Mouse (Mus musculus) limb, embryonic 13.5 days (tissue): Measurements from ENCODE around the gene Ubxn11. TPM values are rescaled to one million over a fixed set of nuclear protein-coding genes. Genes with fewer than 3 reads are reported as not detected.

ENCODE experiments used
- ATAC-seq: fragments of 200-750 bp; cut with Nextera tagmentation; 2 replicates; pipeline ENCODE4 v1.8.0; 2017; ENCODE audit warnings: low read depth, moderate number of reproducible peaks, moderate TSS enrichment; ENCODE audit not compliant: low FRiP score
- H3K27ac ChIP-seq: fragments of 300-500 bp; sonication (generic); 2 replicates; pipeline ENCODE4 v1.5.1; 2015; ENCODE audit warnings: inconsistent platforms, mild to moderate bottlenecking, moderate library complexity
- H3K27me3 ChIP-seq: fragments of 300-500 bp; sonication (generic); 2 replicates; pipeline ENCODE4 v1.6.1; 2015; ENCODE audit warnings: mild to moderate bottlenecking, inconsistent platforms
- H3K36me3 ChIP-seq: fragments of 300-500 bp; sonication (generic); 2 replicates; pipeline ENCODE4 v1.6.1; 2015; ENCODE audit warnings: inconsistent platforms, mild to moderate bottlenecking, moderate library complexity
- H3K4me1 ChIP-seq: fragments of 300-500 bp; sonication (generic); 2 replicates; pipeline ENCODE4 v1.6.1; 2015; ENCODE audit warnings: inconsistent platforms
- H3K4me2 ChIP-seq: fragments of 300-500 bp; sonication (generic); replicated peaks from 2 replicates; pipeline ENCODE4 v1.6.1; 2015; ENCODE audit warnings: inconsistent platforms, mild to moderate bottlenecking, moderate library complexity
- H3K4me3 ChIP-seq: fragments of 300-500 bp; sonication (generic); 2 replicates; pipeline ENCODE4 v1.5.1; 2015; ENCODE audit warnings: moderate library complexity, mild to moderate bottlenecking, inconsistent platforms
- H3K9ac ChIP-seq: fragments of 300-500 bp; sonication (generic); 2 replicates; pipeline ENCODE4 v1.6.1; 2015; ENCODE audit warnings: mild to moderate bottlenecking, inconsistent platforms
- H3K9me3 ChIP-seq: fragments of 300-500 bp; sonication (generic); 2 replicates; pipeline ENCODE4 v1.6.1; 2016; ENCODE audit warnings: inconsistent platforms
- WGBS: fragments of 180-500 bp; shearing (Covaris S2); methylation state at CpG from one replicate; pipeline ENCODE4 v1.1.7; 2015; 5-methylcytosine and 5-hydroxymethylcytosine counted together
- polyA plus RNA-seq: library from polyadenylated mRNA; unstranded; fragments of >200 nt; fragmentation: Nextera tagmentation; extraction: Ambion mirVana; gene quantifications from 2 replicates; pipeline ENCODE4 v1.2.1, GENCODE M21; 2015

The Ubxn11 gene
- polyA plus RNA-seq, 1 experiment from 2014 or later = 14.3 TPM

DNA sequence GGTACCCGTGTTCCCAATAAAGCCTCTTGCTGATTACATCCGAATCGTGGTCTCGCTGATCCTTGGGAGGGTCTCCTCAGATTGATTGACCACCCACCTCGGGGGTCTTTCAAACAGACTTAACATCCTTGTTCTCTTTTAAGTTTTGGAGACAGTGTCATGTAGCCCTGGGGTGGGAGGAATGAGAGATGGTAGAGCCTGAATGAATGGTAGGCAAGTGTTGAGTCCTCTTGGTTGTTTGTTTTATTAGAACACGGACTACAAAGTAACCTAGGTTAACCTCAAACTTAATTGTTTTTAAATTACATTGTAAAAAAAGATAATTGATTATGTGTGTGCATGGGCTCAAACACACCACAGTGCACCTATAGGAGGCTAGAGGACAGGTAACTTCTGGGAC, 62.2 kb downstream of the Ubxn11 start:
- Histone ChIP-seq H3K9ac (no peak overlapping the region), H3K4me3 (no peak overlapping the region), H3K4me1 (no peaks in the 10 kb centered on the region), H3K36me3 (peaks cover 29% of the 10 kb centered on the region), H3K9me3 (no peaks in the 10 kb centered on the region), H3K27ac (no peak overlapping the region), H3K27me3 (no peaks in the 10 kb centered on the region), H3K4me2 (no peak overlapping the region)
- no peak for ATAC-seq
- WGBS = 91% methylated on average over 6 of the region's 6 CpGs

DNA sequence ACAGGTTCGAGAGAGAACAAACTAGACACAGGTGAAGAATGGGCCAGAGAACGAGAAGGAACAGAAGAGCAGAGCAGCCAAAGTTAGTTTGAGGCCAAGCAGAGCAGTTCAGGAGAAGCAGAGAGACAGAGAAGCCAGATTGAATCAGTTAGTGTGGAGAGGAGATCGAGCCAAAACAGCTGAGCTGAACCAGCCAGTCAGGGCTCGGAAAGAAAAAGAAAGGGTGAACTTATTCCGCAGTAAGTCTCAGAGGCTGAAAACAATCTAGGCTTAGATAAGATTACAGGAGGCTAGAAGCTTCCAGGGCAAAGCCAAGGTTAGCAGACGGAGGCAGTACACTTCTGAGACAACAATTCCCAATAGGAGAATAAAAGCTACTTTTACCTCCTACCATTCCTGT, 62.7 kb downstream of the Ubxn11 start:
- Histone ChIP-seq H3K4me3 (no peak overlapping the region), H3K4me1 (no peaks in the 10 kb centered on the region), H3K9ac (no peak overlapping the region), H3K36me3 (peaks cover 31% of the 10 kb centered on the region), H3K27ac (no peak overlapping the region), H3K9me3 (no peaks in the 10 kb centered on the region), H3K4me2 (no peak overlapping the region), H3K27me3 (no peaks in the 10 kb centered on the region)
- WGBS = 60% methylated on average over 6 of the region's 6 CpGs
- ATAC-seq = no peak

DNA sequence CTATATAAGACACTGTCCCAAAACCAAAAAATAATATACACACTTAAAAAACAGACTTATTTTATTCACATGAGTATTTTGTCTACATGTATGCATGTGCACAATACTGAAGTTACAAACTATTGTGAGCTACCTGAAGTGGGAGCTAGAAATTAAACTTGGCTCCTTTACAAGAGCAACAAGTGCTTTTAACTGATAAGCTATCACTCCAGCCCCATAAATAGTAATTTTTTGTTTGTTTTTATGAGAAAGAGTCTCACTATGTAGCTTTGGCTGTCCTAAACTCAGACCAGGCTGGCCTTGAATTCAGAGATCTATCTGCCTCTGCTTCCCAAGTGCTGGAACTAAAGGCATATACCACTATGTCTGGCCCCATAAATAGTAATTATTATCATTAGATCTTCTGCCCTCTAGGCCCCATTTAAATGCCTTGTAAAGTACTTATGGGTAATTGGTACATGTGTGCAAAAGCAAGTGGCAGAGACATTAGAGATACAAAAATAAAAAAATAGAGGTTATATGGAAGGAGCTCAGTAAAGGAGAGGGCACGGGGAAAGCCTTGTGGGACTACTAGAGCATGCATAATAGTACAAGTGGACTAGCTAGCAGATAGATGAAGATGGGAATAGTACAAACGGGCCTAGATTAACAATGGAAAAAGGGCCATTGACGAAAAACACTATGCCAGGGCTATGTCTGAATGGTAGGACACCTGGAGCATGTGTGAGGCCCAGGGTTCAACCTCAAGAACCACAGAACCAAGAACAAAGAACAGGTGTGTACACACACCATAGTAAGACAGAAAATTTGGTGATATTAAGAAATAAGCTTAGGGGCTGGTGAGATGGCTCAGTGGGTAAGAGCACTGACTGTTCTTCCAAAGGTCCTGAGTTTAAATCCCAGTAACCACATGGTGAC, 63.4 kb downstream of the Ubxn11 start:
- no peaks in the 10 kb centered on the region for H3K9me3 ChIP-seq
- no peaks in the 10 kb centered on the region for H3K4me1 ChIP-seq
- no peak overlapping the region for H3K4me2 ChIP-seq
- WGBS = 96% methylated on average over 3 of the region's 3 CpGs
- H3K4me3 ChIP-seq = no peak overlapping the region
- no peak for ATAC-seq
- H3K27ac ChIP-seq = no peak overlapping the region
- H3K9ac ChIP-seq = no peak overlapping the region
- H3K36me3 ChIP-seq = peaks cover 34% of the 10 kb centered on the region
- no peaks in the 10 kb centered on the region for H3K27me3 ChIP-seq

DNA sequence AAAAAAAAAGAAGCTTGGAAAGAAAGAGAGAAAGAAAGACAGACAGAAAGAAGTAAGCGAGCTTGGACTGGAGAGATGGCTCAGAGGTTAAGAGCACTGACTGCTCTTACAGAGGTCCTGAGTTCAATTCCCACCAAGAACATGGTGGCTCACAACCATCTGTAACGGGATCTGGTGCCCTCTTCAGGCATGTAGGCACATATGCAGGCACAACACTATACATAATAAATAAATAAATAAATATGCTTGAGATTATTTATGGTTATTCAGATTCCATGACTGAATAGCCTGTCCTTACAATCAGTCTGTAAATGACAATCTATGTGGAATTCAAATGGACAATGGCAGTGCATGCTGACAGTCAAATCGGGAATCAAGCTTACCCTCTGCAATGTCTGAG, 64.5 kb downstream of the Ubxn11 start:
- Histone ChIP-seq H3K36me3 (peaks cover 39% of the 10 kb centered on the region), H3K4me1 (no peaks in the 10 kb centered on the region), H3K9me3 (no peaks in the 10 kb centered on the region), H3K4me3 (no peak overlapping the region), H3K27me3 (no peaks in the 10 kb centered on the region), H3K27ac (no peak overlapping the region), H3K4me2 (no peak overlapping the region), H3K9ac (no peak overlapping the region)
- 95% methylated on average over 3 of the region's 3 CpGs for WGBS
- ATAC-seq = no peak

DNA sequence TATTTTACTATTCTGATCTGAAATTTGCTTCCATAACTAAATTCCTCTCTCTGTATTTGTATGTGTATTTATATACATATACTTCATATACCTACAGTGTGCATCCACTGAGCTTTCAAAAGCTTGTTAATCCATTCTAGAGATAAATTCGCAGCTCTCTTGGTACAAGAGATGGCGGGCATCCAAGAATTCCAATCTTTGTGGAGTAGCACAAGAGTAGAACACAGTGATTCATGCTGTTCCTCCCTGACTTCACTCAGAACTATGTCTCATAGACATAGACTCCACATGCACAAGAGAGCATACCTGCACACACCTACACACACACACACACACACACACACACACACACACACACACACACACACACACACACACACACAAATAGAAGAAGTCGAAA, 70.0 kb downstream of the Ubxn11 start:
- Histone ChIP-seq H3K4me3 (no peak overlapping the region), H3K9me3 (no peaks in the 10 kb centered on the region), H3K4me1 (no peaks in the 10 kb centered on the region), H3K9ac (no peak overlapping the region), H3K27ac (no peak overlapping the region), H3K4me2 (no peak overlapping the region), H3K36me3 (peaks cover 20% of the 10 kb centered on the region), H3K27me3 (no peaks in the 10 kb centered on the region)
- 85% methylated on average over 3 of the region's 3 CpGs for whole genome bisulfite sequencing
- ATAC-seq = no peak

Other genes with a start within 250 kb of the Ubxn11 start
- 38.4 and 42.2 TPM in 2 replicates for gene Rps6ka1, start 214.8 kb upstream of the Ubxn11 start, polyA plus RNA-seq
- 2,551 and 2,596 TPM in 2 replicates for gene Hmgn2, start 133.9 kb upstream of the Ubxn11 start, polyA plus RNA-seq
- 45.1 and 45.6 TPM in 2 replicates for gene Dhdds, start 101.7 kb upstream of the Ubxn11 start, polyA plus RNA-seq
- 0.14 and 0.38 TPM in 2 replicates for gene Lin28a, start 83.7 kb upstream of the Ubxn11 start, polyA plus RNA-seq
- gene Zfp683, start 48.7 kb upstream of the Ubxn11 start, polyA plus RNA-seq = not detected in 2 replicates
- 4.9 and 5.4 TPM in 2 replicates for gene Crybg2, start 41.8 kb upstream of the Ubxn11 start, polyA plus RNA-seq
- 10.6 and 11.4 TPM in 2 replicates for gene Cd52, start 7.5 kb upstream of the Ubxn11 start, polyA plus RNA-seq
- gene Sh3bgrl3, start 26.2 kb downstream of the Ubxn11 start, polyA plus RNA-seq = 420 and 444 TPM in 2 replicates
- 33.3 and 34.9 TPM in 2 replicates for gene Cep85, start 84.5 kb downstream of the Ubxn11 start, polyA plus RNA-seq
- gene Gm7534, start 100.4 kb downstream of the Ubxn11 start, polyA plus RNA-seq = not detected in 2 replicates
- gene Catsper4, start 124.8 kb downstream of the Ubxn11 start, polyA plus RNA-seq = 0.23 TPM in 1 of 2 replicates, not detected in the other
- gene Cnksr1, start 135.8 kb downstream of the Ubxn11 start, polyA plus RNA-seq = 1.8 and 2.0 TPM in 2 replicates
- 0.23 and 0.66 TPM in 2 replicates for gene E130218I03Rik, start 141.1 kb downstream of the Ubxn11 start, polyA plus RNA-seq
- 15.6 and 17.8 TPM in 2 replicates for gene Zfp593, start 143.0 kb downstream of the Ubxn11 start, polyA plus RNA-seq
- gene Gm30191, start 144.4 kb downstream of the Ubxn11 start, polyA plus RNA-seq = not detected in 2 replicates
- gene Grrp1, start 151.5 kb downstream of the Ubxn11 start, polyA plus RNA-seq = 4.7 and 5.3 TPM in 2 replicates
- gene Pdik1l, start 185.3 kb downstream of the Ubxn11 start, polyA plus RNA-seq = 21.7 and 22.6 TPM in 2 replicates
- 5.3 and 6.2 TPM in 2 replicates for gene Trim63, start 212.6 kb downstream of the Ubxn11 start, polyA plus RNA-seq
- gene Slc30a2, start 240.6 kb downstream of the Ubxn11 start, polyA plus RNA-seq = 0.18 and 0.24 TPM in 2 replicates